Mouse (Mus musculus) urinary bladder, postnatal 14 days (tissue): ENCODE measurements around the gene Fjx1.

Experiments used
- DNase-seq: peaks from one replicate; pipeline ENCODE4 v3.0.0; 2021; ENCODE audit warnings: low spot score

The Fjx1 gene

GRCm38 (mm10) chr2:102416149-102416743, 36.1 kb downstream of the Fjx1 start:
- no peak for DNase-seq

- DNase-seq: no peak
Observed at GRCm38 (mm10) chr2:102412738-102413137, 39.6 kb downstream of the Fjx1 start.

GRCm38 (mm10) chr2:102410615-102411014, 41.7 kb downstream of the Fjx1 start:
- DNase-seq: no peak

- DNase-seq: no peak
Observed at GRCm38 (mm10) chr2:102409741-102410140, 42.6 kb downstream of the Fjx1 start.

GRCm38 (mm10) chr2:102407363-102408184, 44.7 kb downstream of the Fjx1 start, which contains the start of gene Trim44:
TSS of gene Trim44 (minus strand) at chr2:102407828.
- DNase-seq: no peak

- DNase-seq: no peak
Observed at GRCm38 (mm10) chr2:102406324-102407304, 45.7 kb downstream of the Fjx1 start.

- no peak for DNase-seq
Observed at GRCm38 (mm10) chr2:102403982-102404381, 48.3 kb downstream of the Fjx1 start.

- DNase-seq: no peak
Observed at GRCm38 (mm10) chr2:102403306-102403705, 49.0 kb downstream of the Fjx1 start.

GRCm38 (mm10) chr2:102401352-102401692, 51.0 kb downstream of the Fjx1 start:
- DNase-seq: peak; percentile 26

- DNase-seq: peak; percentile 86
Observed at GRCm38 (mm10) chr2:102400605-102401351, 51.5 kb downstream of the Fjx1 start.

GRCm38 (mm10) chr2:102399864-102400604, 52.3 kb downstream of the Fjx1 start:
- DNase-seq: no peak
